Mouse (Mus musculus): ENCODE measurements around the gene Nono. TPM values are rescaled to one million over a fixed set of nuclear protein-coding genes. Genes with fewer than 3 reads are reported as not detected.

Nono gene
- polyA plus RNA-seq, 1 experiment from 2014 or later = 502 TPM

Other genes with a start within 250 kb of the Nono start
- gene Snx12, start 206.8 kb upstream of the Nono start, polyA plus RNA-seq (2016; fragmentation: Nextera tagmentation; extraction: Ambion mirVana) = 53.3 and 57.5 TPM in 2 replicates
- 1.8 and 2.4 TPM in 2 replicates for gene Foxo4, start 174.8 kb upstream of the Nono start, polyA plus RNA-seq (2016; fragmentation: Nextera tagmentation; extraction: Ambion mirVana)
- gene Gm614, start 165.3 kb upstream of the Nono start, polyA plus RNA-seq (2016; fragmentation: Nextera tagmentation; extraction: Ambion mirVana) = not detected in 2 replicates
- gene Il2rg, start 161.1 kb upstream of the Nono start, polyA plus RNA-seq (2016; fragmentation: Nextera tagmentation; extraction: Ambion mirVana) = 3.5 and 4.0 TPM in 2 replicates
- gene Gm20489, start 160.3 kb upstream of the Nono start, polyA plus RNA-seq (2016; fragmentation: Nextera tagmentation; extraction: Ambion mirVana) = not detected in 2 replicates
- gene Med12, start 155.3 kb upstream of the Nono start, polyA plus RNA-seq (2016; fragmentation: Nextera tagmentation; extraction: Ambion mirVana) = 38.9 and 39.2 TPM in 2 replicates
- 37.0 and 44.6 TPM in 2 replicates for gene Nlgn3, start 130.2 kb upstream of the Nono start, polyA plus RNA-seq (2016; fragmentation: Nextera tagmentation; extraction: Ambion mirVana)
- 0.22 and 0.60 TPM in 2 replicates for gene Gjb1, start 52.9 kb upstream of the Nono start, polyA plus RNA-seq (2016; fragmentation: Nextera tagmentation; extraction: Ambion mirVana)
- gene Zmym3, start 8.5 kb upstream of the Nono start, polyA plus RNA-seq (2016; fragmentation: Nextera tagmentation; extraction: Ambion mirVana) = 43.5 and 52.6 TPM in 2 replicates
- 3.7 and 7.5 TPM in 2 replicates for gene Itgb1bp2, start 19.8 kb downstream of the Nono start, polyA plus RNA-seq (2016; fragmentation: Nextera tagmentation; extraction: Ambion mirVana)
- 22.9 and 23.1 TPM in 2 replicates for gene Taf1, start 103.4 kb downstream of the Nono start, polyA plus RNA-seq (2016; fragmentation: Nextera tagmentation; extraction: Ambion mirVana)
- 218 and 233 TPM in 2 replicates for gene Ogt, start 210.7 kb downstream of the Nono start, polyA plus RNA-seq (2016; fragmentation: Nextera tagmentation; extraction: Ambion mirVana)